Mouse (Mus musculus): Measurements from ENCODE around the gene Gm20388.

- TF ChIP-seq MAFK (IDR thresholded peaks at IDR 0.05; ENCODE audit: insufficient read depth, low read depth, low read length) (no peak), ZC3H11A (IDR thresholded peaks at IDR 0.05; ENCODE audit: borderline replicate concordance, low read depth, low read length) (no peak), ZNF384 (IDR thresholded peaks at IDR 0.05; ENCODE audit: low read depth, low read length) (no peak)
These were observed 3927.9 kb downstream of the Gm20388 start for GRCm38 (mm10) chr8:123838496-123838895.
